Mouse (Mus musculus) lung, postnatal 0 days (tissue): ENCODE measurements around the gene Hyal2. TPM values are rescaled to one million over a fixed set of nuclear protein-coding genes. Genes with fewer than 3 reads are reported as not detected.

Experiments
- ATAC-seq: fragments of 200-750 bp; cut with Nextera tagmentation; 2 replicates; pipeline ENCODE4 v1.8.0; 2017; ENCODE audit warnings: moderate library complexity
- DNase-seq: peaks from one replicate; pipeline ENCODE4 v3.0.0-alpha.2; 2016; ENCODE audit warnings: low spot score
- H3K27ac ChIP-seq: fragments of 300-500 bp; sonication (generic); 2 replicates; pipeline ENCODE4 v1.5.1; 2014; ENCODE audit warnings: antibody characterized with exemption, mild to moderate bottlenecking, low read length, mixed read lengths
- H3K27me3 ChIP-seq: fragments of 300-500 bp; sonication (generic); replicated peaks from 2 replicates; pipeline ENCODE4 v1.6.1; 2014; ENCODE audit warnings: low read length, mixed read lengths; ENCODE audit not compliant: insufficient read depth
- H3K36me3 ChIP-seq: fragments of 300-500 bp; sonication (generic); 2 replicates; pipeline ENCODE4 v1.6.1; 2014; ENCODE audit warnings: low read length, mixed read lengths; ENCODE audit not compliant: insufficient read depth
- H3K4me1 ChIP-seq: fragments of 300-500 bp; sonication (generic); 2 replicates; pipeline ENCODE4 v1.6.1; 2014; ENCODE audit warnings: antibody characterized with exemption, low read depth, low read length, mixed read lengths; ENCODE audit not compliant: insufficient read depth
- H3K4me2 ChIP-seq: fragments of 300-500 bp; sonication (generic); replicated peaks from 2 replicates; pipeline ENCODE4 v1.6.1; 2014; ENCODE audit warnings: low read depth, mild to moderate bottlenecking, low read length, moderate library complexity, mixed read lengths
- H3K4me3 ChIP-seq: fragments of 300-500 bp; sonication (generic); 2 replicates; pipeline ENCODE4 v1.5.1; 2014; ENCODE audit warnings: low read depth, low read length
- H3K9ac ChIP-seq: fragments of 300-500 bp; sonication (generic); replicated peaks from 2 replicates; pipeline ENCODE4 v1.6.1; 2014; ENCODE audit warnings: low read depth, mild to moderate bottlenecking
- H3K9me3 ChIP-seq: fragments of 300-500 bp; sonication (generic); 2 replicates; pipeline ENCODE4 v1.6.1; 2016; ENCODE audit warnings: low read length, mixed read lengths
- CTCF ChIP-seq: IDR thresholded peaks from 2 replicates; pipeline ENCODE4 v1.5.1; 2016; ENCODE audit warnings: antibody characterized with exemption, mild to moderate bottlenecking
- EP300 ChIP-seq: IDR thresholded peaks from 2 replicates; pipeline ENCODE4 v1.6.1; 2016; ENCODE audit warnings: antibody characterized with exemption, mild to moderate bottlenecking, control low read depth
- WGBS: fragments of 180-500 bp; shearing (Covaris S2); extraction: QIAGEN DNeasy Blood & Tissue Kit; methylation state at CpG from one replicate; pipeline ENCODE4 v1.1.7; 2014; 5-methylcytosine and 5-hydroxymethylcytosine counted together
- polyA plus RNA-seq: library from polyadenylated mRNA; unstranded; fragments of >200 nt; fragmentation: Nextera tagmentation; extraction: Ambion mirVana; gene quantifications from 2 replicates; pipeline ENCODE4 v1.2.1, GENCODE M21; 2015

Hyal2 gene
- polyA plus RNA-seq, 1 experiment from 2014 or later = 103 TPM

- DNase-seq (peak; percentile 99), ATAC-seq (peak; percentile 100)
- Histone ChIP-seq H3K4me1 (peaks cover 21% of the 10 kb centered on the region; the same call in 1 of the 2 replicates), H3K4me3 (peak within 1 kb of the TSS; percentile 83), H3K4me2 (peak within 1 kb of the TSS; percentile 95), H3K9me3 (no peaks in the 10 kb centered on the region), H3K36me3 (peaks cover 12% of the 10 kb centered on the region), H3K9ac (peak within 1 kb of the TSS; percentile 92), H3K27ac (peak within 1 kb of the TSS; percentile 86), H3K27me3 (no peaks in the 10 kb centered on the region)
- WGBS = 3% methylated on average over 48 of the region's 48 CpGs
- TF ChIP-seq CTCF (peak; percentile 43), EP300 (no peak)
Measured at GRCm38 (mm10) chr9:107533791-107534407, 33.8 kb upstream of the Hyal2 start, which contains the start of gene Tmem115. Tmem115 (plus strand) TSS chr9:107533945.

- ATAC-seq (no peak), DNase-seq (peak; percentile 50)
- H3K9ac ChIP-seq = peak overlapping the region; percentile 92
- no peaks in the 10 kb centered on the region for H3K27me3 ChIP-seq
- H3K4me1 ChIP-seq = peaks cover 21% of the 10 kb centered on the region; the same call in 1 of the 2 replicates
- peak overlapping the region; percentile 95 for H3K4me2 ChIP-seq
- peak overlapping the region; percentile 86 for H3K27ac ChIP-seq
- peaks cover 16% of the 10 kb centered on the region for H3K36me3 ChIP-seq
- TF ChIP-seq CTCF = no peak
- no peak for TF ChIP-seq EP300
- peak overlapping the region; percentile 83 for H3K4me3 ChIP-seq
- no peaks in the 10 kb centered on the region for H3K9me3 ChIP-seq
- under 1% methylated on average over 40 of the region's 40 CpGs for WGBS
Measured at GRCm38 (mm10) chr9:107534408-107535202, 33.1 kb upstream of the Hyal2 start.

- H3K4me2 ChIP-seq = no peak overlapping the region
- no peak for ATAC-seq
- TF ChIP-seq CTCF (no peak), EP300 (no peak)
- DNase-seq = no peak
- H3K4me3 ChIP-seq = no peak overlapping the region
- WGBS = 92% methylated on average over 7 of the region's 7 CpGs
- H3K4me1 ChIP-seq = peaks cover 32% of the 10 kb centered on the region; the same call in 1 of the 2 replicates
- peaks cover 22% of the 10 kb centered on the region for H3K36me3 ChIP-seq
- H3K27me3 ChIP-seq = no peaks in the 10 kb centered on the region
- no peak overlapping the region for H3K27ac ChIP-seq
- H3K9me3 ChIP-seq = no peaks in the 10 kb centered on the region
- H3K9ac ChIP-seq = no peak overlapping the region
Measured at GRCm38 (mm10) chr9:107538231-107538630, 29.5 kb upstream of the Hyal2 start.

- 92% methylated on average over 3 of the region's 3 CpGs for WGBS
- no peak for ATAC-seq
- peaks cover 32% of the 10 kb centered on the region; the same call in 1 of the 2 replicates for H3K4me1 ChIP-seq
Measured at GRCm38 (mm10) chr9:107538711-107539110, 29.0 kb upstream of the Hyal2 start.

GRCm38 (mm10) chr9:107539940-107540339 is 27.8 kb upstream of the Hyal2 start:
- H3K27ac ChIP-seq = no peak overlapping the region
- DNase-seq = no peak
- no peak overlapping the region for H3K9ac ChIP-seq
- no peak for TF ChIP-seq EP300
- no peak for TF ChIP-seq CTCF
- no peak overlapping the region for H3K4me2 ChIP-seq
- WGBS = 95% methylated on average over 8 of the region's 8 CpGs
- no peak overlapping the region for H3K4me3 ChIP-seq
- H3K4me1 ChIP-seq = peaks cover 32% of the 10 kb centered on the region; the same call in 1 of the 2 replicates
- ATAC-seq = no peak
- peaks cover 28% of the 10 kb centered on the region for H3K36me3 ChIP-seq
- H3K9me3 ChIP-seq = no peaks in the 10 kb centered on the region
- H3K27me3 ChIP-seq = no peaks in the 10 kb centered on the region

More at GRCm38 (mm10) chr9:107538711-107539110, 29.0 kb upstream of the Hyal2 start:
- H3K4me3 ChIP-seq = no peak overlapping the region
- TF ChIP-seq EP300 (no peak), CTCF (no peak)
- no peak for DNase-seq
- peaks cover 22% of the 10 kb centered on the region for H3K36me3 ChIP-seq
- no peaks in the 10 kb centered on the region for H3K9me3 ChIP-seq
- no peak overlapping the region for H3K4me2 ChIP-seq
- H3K27me3 ChIP-seq = no peaks in the 10 kb centered on the region
- H3K27ac ChIP-seq = no peak overlapping the region
- H3K9ac ChIP-seq = no peak overlapping the region

- no peak overlapping the region for H3K4me2 ChIP-seq
- TF ChIP-seq CTCF (no peak), EP300 (no peak)
- peaks cover 28% of the 10 kb centered on the region; the same call in 1 of the 2 replicates for H3K4me1 ChIP-seq
- no peaks in the 10 kb centered on the region for H3K9me3 ChIP-seq
- H3K27me3 ChIP-seq = no peaks in the 10 kb centered on the region
- ATAC-seq (no peak), DNase-seq (no peak)
- H3K27ac ChIP-seq = no peak overlapping the region
- H3K4me3 ChIP-seq = no peak overlapping the region
- H3K36me3 ChIP-seq = peaks cover 28% of the 10 kb centered on the region
- H3K9ac ChIP-seq = no peak overlapping the region
- 53% methylated on average over 4 of the region's 4 CpGs for WGBS
Measured at GRCm38 (mm10) chr9:107540420-107540819, 27.3 kb upstream of the Hyal2 start.
